Mouse (Mus musculus) forebrain, embryonic 16.5 days (tissue): ENCODE measurements at regions not wholly inside any gene's neighbourhood (a gene's known extent, or its start where the extent isn't known, plus 50 kb on each side); places are given as distances from the start of the nearest gene placed in this dataset.

Experiments
- ATAC-seq: fragments of 200-750 bp; cut with Nextera tagmentation; 2 replicates; pipeline ENCODE4 v1.8.0; 2017; ENCODE audit warnings: mild to moderate bottlenecking, moderate library complexity
- H3K27ac ChIP-seq: fragments of 300-500 bp; sonication (generic); 2 replicates; pipeline ENCODE4 v1.5.1; 2014; ENCODE audit warnings: low read length, control low read depth
- H3K27me3 ChIP-seq: fragments of 300-500 bp; sonication (generic); replicated peaks from 2 replicates; pipeline ENCODE4 v1.6.1; 2014; ENCODE audit warnings: low read length; ENCODE audit not compliant: control insufficient read depth, insufficient read depth
- H3K36me3 ChIP-seq: fragments of 300-500 bp; sonication (generic); 2 replicates; pipeline ENCODE4 v1.6.1; 2014; ENCODE audit not compliant: control insufficient read depth, insufficient read depth
- H3K4me1 ChIP-seq: fragments of 300-500 bp; sonication (generic); replicated peaks from 2 replicates; pipeline ENCODE4 v1.6.1; 2014; ENCODE audit warnings: low read length; ENCODE audit not compliant: control insufficient read depth, insufficient read depth
- H3K4me2 ChIP-seq: fragments of 300-500 bp; sonication (generic); 2 replicates; pipeline ENCODE4 v1.6.1; 2014; ENCODE audit warnings: mild to moderate bottlenecking, low read length, control low read depth
- H3K4me3 ChIP-seq: fragments of 300-500 bp; sonication (generic); replicated peaks from 2 replicates; pipeline ENCODE4 v1.5.1; 2014; ENCODE audit warnings: mild to moderate bottlenecking, low read length, control low read depth
- H3K9ac ChIP-seq: fragments of 300-500 bp; sonication (generic); replicated peaks from 2 replicates; pipeline ENCODE4 v1.6.1; 2014; ENCODE audit warnings: low read depth, low read length, control low read depth
- H3K9me3 ChIP-seq: fragments of 300-500 bp; sonication (generic); 2 replicates; pipeline ENCODE4 v1.6.1; 2016; ENCODE audit warnings: low read length; ENCODE audit not compliant: control insufficient read depth
- WGBS: fragments of 180-500 bp; shearing (Covaris S2); extraction: QIAGEN DNeasy Blood & Tissue Kit; methylation state at CpG from one replicate; pipeline ENCODE4 v1.1.7; 2014; 5-methylcytosine and 5-hydroxymethylcytosine counted together

GRCm38 (mm10) chr17:7577227-7577626, 192.0 kb upstream of the Unc93a2 start:
- Histone ChIP-seq H3K9ac (no peak overlapping the region), H3K27ac (no peak overlapping the region), H3K27me3 (no peaks in the 10 kb centered on the region), H3K4me3 (no peak overlapping the region), H3K9me3 (no peaks in the 10 kb centered on the region), H3K4me1 (no peaks in the 10 kb centered on the region), H3K4me2 (no peak overlapping the region), H3K36me3 (no peaks in the 10 kb centered on the region)
- no peak for ATAC-seq
- 55% methylated on average over 4 of the region's 4 CpGs for whole genome bisulfite sequencing

DNA sequence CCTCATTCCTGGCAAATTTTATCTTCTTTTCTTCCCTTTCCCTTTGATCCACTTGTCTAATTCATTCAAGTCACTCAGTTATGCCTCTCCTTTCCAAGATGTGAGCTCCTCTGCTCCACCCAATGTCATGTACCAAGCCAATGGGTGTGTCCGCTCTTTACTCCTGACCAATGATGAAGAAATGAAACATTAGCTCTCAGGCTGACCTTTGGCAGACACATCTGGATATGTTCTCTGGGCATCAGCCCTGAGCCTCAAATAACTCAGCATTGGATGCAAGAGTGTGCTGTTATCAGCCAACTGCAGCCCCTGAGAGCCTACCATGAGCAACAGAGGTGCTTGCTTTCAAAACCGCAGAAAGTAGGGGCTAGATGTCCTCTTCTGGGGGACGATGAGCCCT, 186.2 kb upstream of the Unc93a2 start:
- ATAC-seq, result no peak
- Histone ChIP-seq H3K4me2 (no peak overlapping the region), H3K4me1 (no peaks in the 10 kb centered on the region), H3K27me3 (no peaks in the 10 kb centered on the region), H3K27ac (no peak overlapping the region), H3K4me3 (no peak overlapping the region), H3K9me3 (no peaks in the 10 kb centered on the region), H3K36me3 (no peaks in the 10 kb centered on the region), H3K9ac (no peak overlapping the region)
- 93% methylated on average over 3 of the region's 3 CpGs for WGBS

DNA sequence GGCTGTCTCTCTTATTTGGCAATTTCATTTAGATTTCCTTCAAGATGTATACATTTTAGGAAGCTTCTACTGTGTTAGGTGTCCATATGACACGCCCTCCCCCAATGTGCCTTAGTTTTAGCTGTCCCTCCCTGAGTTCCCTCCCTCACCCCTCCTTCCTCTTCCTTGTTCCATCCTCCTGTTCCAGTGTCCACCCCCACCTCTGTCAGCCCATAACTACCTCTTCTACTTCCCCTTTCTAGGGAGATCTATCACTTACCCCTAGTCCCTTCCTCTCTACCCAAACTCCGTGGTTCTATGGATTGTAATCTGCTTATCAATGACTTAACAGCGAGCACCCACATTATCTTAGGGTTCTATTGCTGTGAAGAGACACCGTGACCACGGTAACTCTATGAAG, 183.2 kb upstream of the Unc93a2 start:
- H3K4me2 ChIP-seq, result no peak overlapping the region
- H3K9ac ChIP-seq, result no peak overlapping the region
- no peak overlapping the region for H3K27ac ChIP-seq
- no peaks in the 10 kb centered on the region for H3K9me3 ChIP-seq
- H3K4me3 ChIP-seq, result no peak overlapping the region
- no peaks in the 10 kb centered on the region for H3K4me1 ChIP-seq
- no peak for ATAC-seq
- no peaks in the 10 kb centered on the region for H3K27me3 ChIP-seq
- H3K36me3 ChIP-seq, result no peaks in the 10 kb centered on the region
- WGBS, result 96% methylated on average over 5 of the region's 5 CpGs

DNA sequence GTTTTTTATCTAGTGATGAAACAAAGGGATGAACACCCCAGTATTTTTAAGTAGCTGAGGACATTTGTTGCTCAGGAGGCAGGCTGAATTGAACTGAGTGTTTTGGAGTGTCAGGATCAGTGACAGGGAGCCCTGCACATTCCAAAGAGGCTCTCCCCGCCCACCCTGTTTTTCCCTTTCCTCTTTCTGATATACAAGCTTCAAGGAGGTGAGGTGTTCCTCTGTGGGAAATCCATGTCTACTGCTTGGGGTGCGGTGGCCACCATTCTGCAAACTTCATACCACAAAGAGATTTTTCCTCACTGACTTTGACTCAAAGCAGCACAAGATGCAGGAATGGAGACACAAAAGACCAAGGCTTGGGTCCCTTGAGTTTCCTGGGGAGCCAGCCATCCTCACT, 180.5 kb upstream of the Unc93a2 start:
- Histone ChIP-seq H3K9me3 (no peaks in the 10 kb centered on the region), H3K27me3 (no peaks in the 10 kb centered on the region), H3K9ac (no peak overlapping the region), H3K4me1 (no peaks in the 10 kb centered on the region), H3K4me2 (no peak overlapping the region), H3K27ac (no peak overlapping the region), H3K4me3 (no peak overlapping the region), H3K36me3 (no peaks in the 10 kb centered on the region)
- 70% methylated on average over 2 of the region's 2 CpGs for WGBS
- no peak for ATAC-seq

DNA sequence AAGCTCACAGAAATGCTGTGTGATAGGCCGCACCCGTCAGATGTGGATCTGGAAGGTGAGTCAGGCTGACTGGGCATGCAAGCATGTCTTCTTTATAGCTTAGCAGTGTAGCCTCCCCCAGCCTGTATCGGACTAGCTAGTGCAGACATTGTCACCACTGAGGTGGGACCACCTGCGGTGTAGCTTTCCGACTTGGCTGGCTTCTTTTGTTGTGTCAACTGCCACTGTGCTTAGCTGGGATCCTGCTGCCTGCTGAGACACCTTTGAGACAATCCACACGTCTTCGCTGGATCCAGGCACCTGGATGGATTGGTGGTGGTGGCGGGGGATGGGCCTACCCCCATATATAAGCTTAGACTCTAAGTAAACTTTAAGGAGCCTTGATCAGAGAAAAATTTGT, 177.7 kb upstream of the Unc93a2 start:
- H3K27ac ChIP-seq, result no peak overlapping the region
- WGBS, result 21% methylated on average over 8 of the region's 8 CpGs
- H3K36me3 ChIP-seq, result no peaks in the 10 kb centered on the region
- H3K9me3 ChIP-seq, result no peaks in the 10 kb centered on the region
- no peak for ATAC-seq
- no peak overlapping the region for H3K9ac ChIP-seq
- no peaks in the 10 kb centered on the region for H3K27me3 ChIP-seq
- no peaks in the 10 kb centered on the region for H3K4me1 ChIP-seq
- no peak overlapping the region for H3K4me3 ChIP-seq
- H3K4me2 ChIP-seq, result no peak overlapping the region

- Histone ChIP-seq H3K27me3 (no peaks in the 10 kb centered on the region), H3K27ac (no peak overlapping the region), H3K4me2 (no peak overlapping the region), H3K4me1 (no peaks in the 10 kb centered on the region), H3K36me3 (no peaks in the 10 kb centered on the region), H3K4me3 (no peak overlapping the region), H3K9ac (no peak overlapping the region), H3K9me3 (no peaks in the 10 kb centered on the region)
- ATAC-seq, result no peak
- WGBS, result 76% methylated on average over 2 of the region's 2 CpGs
Measured at GRCm38 (mm10) chr17:7548456-7548855, 163.2 kb upstream of the Unc93a2 start.

DNA sequence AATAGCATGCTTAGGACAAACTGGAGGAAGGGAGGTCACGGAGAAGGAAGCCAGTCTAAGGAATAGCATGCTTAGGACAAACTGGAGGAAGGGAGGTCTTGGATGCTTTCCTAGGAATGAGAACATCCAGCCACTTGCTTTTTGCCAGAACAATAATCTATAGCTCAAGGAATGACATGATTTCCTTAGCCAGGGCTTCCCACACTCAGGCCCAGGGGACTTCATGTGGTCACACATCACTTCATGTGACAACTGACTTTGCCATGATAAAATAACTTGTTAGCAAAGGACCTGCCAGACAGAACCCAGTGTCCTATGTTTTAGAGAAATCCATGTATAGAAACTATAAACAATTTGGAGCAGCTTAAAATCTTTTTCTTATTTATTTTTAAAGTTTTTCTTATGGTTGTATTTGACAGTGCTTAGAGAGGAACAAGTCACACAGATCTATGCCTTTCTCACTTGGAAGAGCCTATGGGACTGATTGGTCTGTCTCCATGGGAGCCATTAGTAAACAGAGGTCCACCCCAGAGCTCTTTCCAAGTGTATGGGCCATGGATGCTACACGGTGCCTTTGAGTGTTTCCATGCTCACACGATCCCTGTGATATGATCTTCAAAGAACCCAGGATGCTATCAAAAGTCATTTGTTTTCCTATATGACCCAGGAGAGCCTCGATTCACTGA, 153.3 kb upstream of the Unc93a2 start:
- H3K9ac ChIP-seq, result no peak overlapping the region
- H3K9me3 ChIP-seq, result no peaks in the 10 kb centered on the region
- H3K4me1 ChIP-seq, result no peaks in the 10 kb centered on the region
- ATAC-seq, result no peak
- H3K27me3 ChIP-seq, result no peaks in the 10 kb centered on the region
- no peaks in the 10 kb centered on the region for H3K36me3 ChIP-seq
- 85% methylated on average over 4 of the region's 4 CpGs for WGBS
- H3K4me3 ChIP-seq, result no peak overlapping the region
- H3K27ac ChIP-seq, result no peak overlapping the region
- no peak overlapping the region for H3K4me2 ChIP-seq

GRCm38 (mm10) chr17:7537618-7538266, 152.5 kb upstream of the Unc93a2 start:
- Histone ChIP-seq H3K9ac (no peak overlapping the region), H3K4me1 (no peaks in the 10 kb centered on the region), H3K27me3 (no peaks in the 10 kb centered on the region), H3K36me3 (no peaks in the 10 kb centered on the region), H3K27ac (no peak overlapping the region), H3K4me2 (no peak overlapping the region), H3K9me3 (no peaks in the 10 kb centered on the region), H3K4me3 (no peak overlapping the region)
- ATAC-seq, result no peak
- 77% methylated on average over 7 of the region's 7 CpGs for WGBS

GRCm38 (mm10) chr17:7537210-7537609, 151.9 kb upstream of the Unc93a2 start:
- Histone ChIP-seq H3K36me3 (no peaks in the 10 kb centered on the region), H3K9me3 (no peaks in the 10 kb centered on the region), H3K4me3 (no peak overlapping the region), H3K9ac (no peak overlapping the region), H3K4me1 (no peaks in the 10 kb centered on the region), H3K4me2 (no peak overlapping the region), H3K27ac (no peak overlapping the region), H3K27me3 (no peaks in the 10 kb centered on the region)
- ATAC-seq, result no peak
- 92% methylated on average over 5 of the region's 5 CpGs for WGBS
